ENCODE assay signal across 8 mouse cellular contexts in the genomic region with DNA sequence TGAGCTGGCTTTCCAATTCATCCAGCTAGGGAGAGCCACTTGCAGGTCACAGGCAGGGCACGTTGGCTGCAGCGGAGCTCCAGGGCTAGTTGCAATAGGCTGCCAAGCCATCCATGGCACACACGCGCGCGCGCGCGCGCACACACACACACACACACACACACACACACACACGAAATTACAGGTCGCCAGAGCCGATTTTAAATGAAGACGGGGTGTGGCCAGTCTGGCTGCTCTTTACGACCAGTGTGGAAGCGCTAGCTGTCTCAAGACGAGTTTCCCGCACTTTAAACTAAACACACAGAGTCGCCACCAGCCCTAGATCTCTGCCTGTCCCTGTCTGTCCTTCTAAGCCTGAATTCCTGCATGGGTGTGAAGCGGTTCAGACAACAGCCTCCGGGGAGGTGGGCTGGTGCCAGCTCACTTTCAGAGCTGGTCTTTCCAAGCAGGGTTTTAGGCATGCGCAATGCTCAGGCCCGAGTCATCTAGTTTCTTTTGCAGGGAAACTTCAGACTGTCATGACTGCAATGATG. TPM values are rescaled to one million over a fixed set of nuclear protein-coding genes. Genes with fewer than 3 reads are reported as not detected.
DNase-seq lines count a peak whose midpoint lies in the region; ATAC-seq and TF ChIP-seq lines count a peak whose summit lies in the region.

No protein-coding gene starts in this region.

- H3K4me3 ChIP-seq in C2C12 (ENCODE audit: insufficient read depth, poor library complexity, severe bottlenecking) = no peak overlapping the region
- peak overlapping the region; percentile 40 for H3K4me3 ChIP-seq in forebrain, postnatal 0 days (ENCODE audit: low read depth, low read length)
- H3K4me3 ChIP-seq in lung, embryonic 14.5 days (ENCODE audit: low read depth, low read length) = peak overlapping the region; percentile 46
- H3K4me3 ChIP-seq in neural tube, embryonic 15.5 days (replicated peaks) = peak overlapping the region; percentile 47
- H3K4me3 ChIP-seq in thymus, adult 2 months (ENCODE audit: control insufficient read depth, insufficient read depth, low read length) = peak overlapping the region; percentile 17

- H3K4me2 ChIP-seq in forebrain, postnatal 0 days (ENCODE audit: low read depth) = peak overlapping the region; percentile 65
- H3K4me2 ChIP-seq in lung, embryonic 14.5 days = peak overlapping the region; percentile 76
- H3K4me2 ChIP-seq in neural tube, embryonic 15.5 days = peak overlapping the region; percentile 75

- H3K79me3 ChIP-seq in C2C12 (ENCODE audit: low read depth) = no peaks in the 10 kb centered on the region

- H3K36me3 ChIP-seq in C2C12 (ENCODE audit: control insufficient read depth, insufficient read depth) = no peaks in the 10 kb centered on the region
- H3K36me3 ChIP-seq in forebrain, postnatal 0 days (ENCODE audit: insufficient read depth) = no peaks in the 10 kb centered on the region
- no peaks in the 10 kb centered on the region for H3K36me3 ChIP-seq in lung, embryonic 14.5 days (ENCODE audit: insufficient read depth)
- H3K36me3 ChIP-seq in neural tube, embryonic 15.5 days = no peaks in the 10 kb centered on the region
- no peaks in the 10 kb centered on the region for H3K36me3 ChIP-seq in thymus, adult 2 months (ENCODE audit: control insufficient read depth, insufficient read depth, low read length)

- TF ChIP-seq CTCF in C2C12 (IDR thresholded peaks at IDR 0.05; ENCODE audit: control insufficient read depth, insufficient read depth, insufficient read length) = no peak
- peak; percentile 3; the same call in 1 of the 2 replicates for TF ChIP-seq CTCF in forebrain, postnatal 0 days (IDR thresholded peaks at IDR 0.05; ENCODE audit: low read depth)
- TF ChIP-seq CTCF in lung, embryonic 14.5 days (IDR thresholded peaks at IDR 0.05; ENCODE audit: low read depth) = peak; percentile 28; the same call in 1 of the 2 replicates
- no peak for TF ChIP-seq CTCF in thymus, adult 2 months (IDR thresholded peaks at IDR 0.05; ENCODE audit: borderline replicate concordance, control insufficient read depth, extremely low read depth, insufficient read depth, low read length, poor library complexity)

- DNase-seq in adrenal gland, postnatal 4 days (ENCODE audit: low spot score in 2 of 2) = peak; percentile 12 to 52
- peak; percentile 85 for DNase-seq in forebrain, postnatal 0 days
- DNase-seq in heart, postnatal 14 days = peak; percentile 77 to 81
- DNase-seq in layer of hippocampus, adult 18-20 months (ENCODE audit: low spot score in 2 of 2) = peak; percentile 62 to 79
- DNase-seq in lung, embryonic 14.5 days = peak; percentile 85
- DNase-seq in thymus, adult 2 months = peak; percentile 20

- H3K9me3 ChIP-seq in forebrain, postnatal 0 days (ENCODE audit: low read length) = no peaks in the 10 kb centered on the region
- no peaks in the 10 kb centered on the region for H3K9me3 ChIP-seq in lung, embryonic 14.5 days (ENCODE audit: low read depth, low read length)
- H3K9me3 ChIP-seq in neural tube, embryonic 15.5 days (replicated peaks) = no peaks in the 10 kb centered on the region

- ATAC-seq in forebrain, postnatal 0 days = peak; percentile 75
- peak; percentile 69 for ATAC-seq in lung, embryonic 14.5 days (ENCODE audit: insufficient read depth)
- ATAC-seq in neural tube, embryonic 15.5 days (ENCODE audit: low FRiP score) = peak; percentile 54

- no peak for TF ChIP-seq POLR2A in thymus, adult 2 months (IDR thresholded peaks at IDR 0.05; ENCODE audit: control insufficient read depth, extremely low read depth, insufficient read depth, low read length, poor library complexity)

- WGBS in forebrain, postnatal 0 days = 5% methylated on average over 23 of the region's 23 CpGs
- 2% methylated on average over 23 of the region's 23 CpGs for WGBS in lung, embryonic 14.5 days
- WGBS in neural tube, embryonic 15.5 days = 2% methylated on average over 22 of the region's 23 CpGs
- 18% methylated on average over 23 of the region's 23 CpGs for WGBS in thymus, adult 2 months

- H3K27ac ChIP-seq in forebrain, postnatal 0 days (ENCODE audit: low read depth, low read length) = peak overlapping the region; percentile 69
- peak overlapping the region; percentile 92 for H3K27ac ChIP-seq in lung, embryonic 14.5 days (ENCODE audit: low read depth)
- H3K27ac ChIP-seq in neural tube, embryonic 15.5 days (replicated peaks) = peak overlapping the region; percentile 79
- peak overlapping the region; percentile 52; the same call in 1 of the 2 replicates for H3K27ac ChIP-seq in thymus, adult 2 months (ENCODE audit: control insufficient read depth, insufficient read depth, low read length)

- H3K79me2 ChIP-seq in C2C12 (ENCODE audit: control insufficient read depth, insufficient read depth) = no peaks in the 10 kb centered on the region

- no peaks in the 10 kb centered on the region for H3K27me3 ChIP-seq in C2C12 (ENCODE audit: control insufficient read depth, insufficient read depth, insufficient read length)
- H3K27me3 ChIP-seq in forebrain, postnatal 0 days (ENCODE audit: insufficient read depth, low read length) = no peaks in the 10 kb centered on the region
- no peaks in the 10 kb centered on the region for H3K27me3 ChIP-seq in lung, embryonic 14.5 days (ENCODE audit: insufficient read depth, low read length)
- H3K27me3 ChIP-seq in neural tube, embryonic 15.5 days (replicated peaks) = no peaks in the 10 kb centered on the region
- no peaks in the 10 kb centered on the region for H3K27me3 ChIP-seq in thymus, adult 2 months (ENCODE audit: control insufficient read depth, insufficient read depth, low read length)

- H3K4me1 ChIP-seq in forebrain, postnatal 0 days (ENCODE audit: insufficient read depth) = no peaks in the 10 kb centered on the region
- H3K4me1 ChIP-seq in lung, embryonic 14.5 days (ENCODE audit: insufficient read depth) = no peaks in the 10 kb centered on the region
- H3K4me1 ChIP-seq in neural tube, embryonic 15.5 days = peaks cover 12% of the 10 kb centered on the region
- H3K4me1 ChIP-seq in thymus, adult 2 months (replicated peaks; ENCODE audit: control insufficient read depth, insufficient read depth, low read length) = peaks cover 21% of the 10 kb centered on the region

- H3K9ac ChIP-seq in forebrain, postnatal 0 days = peak overlapping the region; percentile 45
- peak overlapping the region; percentile 64 for H3K9ac ChIP-seq in lung, embryonic 14.5 days
- peak overlapping the region; percentile 58 for H3K9ac ChIP-seq in neural tube, embryonic 15.5 days (replicated peaks)

- H3ac ChIP-seq in C2C12 (ENCODE audit: control insufficient read depth, insufficient read length, low read depth) = peak overlapping the region; percentile 55

- intact Hi-C loops in heart, postnatal 14 days (cut with DNase I) = no loop called here

TF ChIP-seq in C2C12, 6 proteins besides CTCF, POLR2A, EP300 and RAD21:
- TF ChIP-seq USF1 (IDR thresholded peaks at IDR 0.05; ENCODE audit: low read depth) (no peak), FOSL1 (IDR thresholded peaks at IDR 0.05; ENCODE audit: insufficient read depth, low read length, poor library complexity, severe bottlenecking) (no peak), MYOG (IDR thresholded peaks at IDR 0.05; ENCODE audit: control insufficient read depth, extremely low read depth, insufficient read length) (no peak), CEBPB (IDR thresholded peaks at IDR 0.05; ENCODE audit: low read depth) (no peak), MAX (IDR thresholded peaks at IDR 0.05) (no peak), MYOD1 (IDR thresholded peaks at IDR 0.05; ENCODE audit: control insufficient read depth, insufficient read length, low read depth) (no peak)

RNA-seq across cellular contexts. Expression of a gene that starts 5.4 kb away (rescaled TPM):
- 5.6 TPM for polyA plus RNA-seq in C2C12 (2012; fragmentation: generic; extraction: Trizol)
- total RNA-seq in adrenal gland, postnatal 4 days (2021) = 10 to 100 TPM; 33.8 to 37.8 TPM
- total RNA-seq in forebrain, postnatal 0 days (2014; rRNA removed) = 19.8 and 24.1 TPM in 2 replicates
- 6.6 and 9.8 TPM in 2 replicates for polyA plus RNA-seq in forebrain, postnatal 0 days (2015; fragmentation: Nextera tagmentation; extraction: Ambion mirVana)
- 10 to 100 TPM; 28.7 to 31.5 TPM for total RNA-seq in heart, postnatal 14 days (2021)
- total RNA-seq in layer of hippocampus, adult 18-20 months (2021) = 10 to 100 TPM; 30.0 to 33.8 TPM
- 17.4 and 17.7 TPM in 2 replicates for polyA plus RNA-seq in lung, embryonic 14.5 days (2014; fragmentation: Nextera tagmentation; extraction: Ambion mirVana)
- polyA plus RNA-seq in neural tube, embryonic 15.5 days (2015; fragmentation: Nextera tagmentation; extraction: Ambion mirVana) = 13.3 and 14.6 TPM in 2 replicates
- 70.0 and 73.4 TPM in 2 replicates for polyA plus RNA-seq in thymus, adult 2 months (2012; rRNA removed)

Comparison
In these comparisons a context has a peak if more than half of its experiments do, and no peak if none do; other contexts are left out.
1. CTCF ChIP-seq: peak in forebrain, postnatal 0 days (single experiment) and lung, embryonic 14.5 days (single experiment); none in C2C12 (single experiment) and thymus, adult 2 months (single experiment).
2. DNase-seq: peak in every context shown above with its lines; median percentile 85 in forebrain, postnatal 0 days; 85 in lung, embryonic 14.5 days; 79 in heart, postnatal 14 days; 70 in layer of hippocampus, adult 18-20 months; 32 in adrenal gland, postnatal 4 days; 20 in thymus, adult 2 months.
3. Peak in every context shown above with its lines, with median percentiles within 50 percentile points of each other: ATAC-seq, H3K27ac ChIP-seq, H3K4me2 ChIP-seq and H3K9ac ChIP-seq.